Mouse (Mus musculus): Measurements from ENCODE around the gene Socs5.

Socs5 gene

GRCm38 (mm10) chr17:87108507-87109292 is 1.2 kb downstream of the Socs5 start:
- in situ Hi-C loops (cut with MboI, MseI) = no loop called here

- in situ Hi-C loops (cut with MboI, MseI) = no loop called here
These were observed 2.0 kb downstream of the Socs5 start for GRCm38 (mm10) chr17:87109504-87109903.

- in situ Hi-C loops (cut with MboI, MseI) = no loop called here
These were observed 5.5 kb downstream of the Socs5 start for GRCm38 (mm10) chr17:87112852-87113592.

- in situ Hi-C loops (cut with MboI, MseI) = no loop called here
These were observed 8.1 kb downstream of the Socs5 start for GRCm38 (mm10) chr17:87115615-87116014.

- in situ Hi-C loops (cut with MboI, MseI) = no loop called here
These were observed 11.6 kb downstream of the Socs5 start for GRCm38 (mm10) chr17:87118966-87119526.

- in situ Hi-C loops (cut with MboI, MseI) = no loop called here
These were observed 17.9 kb downstream of the Socs5 start for GRCm38 (mm10) chr17:87125344-87125743.

GRCm38 (mm10) chr17:87132258-87132657 is 24.8 kb downstream of the Socs5 start:
- in situ Hi-C loops (cut with MboI, MseI) = no loop called here

- in situ Hi-C loops (cut with MboI, MseI) = no loop called here
These were observed 26.3 kb downstream of the Socs5 start for GRCm38 (mm10) chr17:87133823-87134222.

GRCm38 (mm10) chr17:87134631-87135030 is 27.2 kb downstream of the Socs5 start:
- in situ Hi-C loops (cut with MboI, MseI) = no loop called here

GRCm38 (mm10) chr17:87135741-87136140 is 28.3 kb downstream of the Socs5 start:
- in situ Hi-C loops (cut with MboI, MseI) = no loop called here

GRCm38 (mm10) chr17:87141188-87141935 is 33.9 kb downstream of the Socs5 start:
- in situ Hi-C loops (cut with MboI, MseI) = no loop called here

GRCm38 (mm10) chr17:87142271-87142670 is 34.8 kb downstream of the Socs5 start:
- in situ Hi-C loops (cut with MboI, MseI) = no loop called here

- in situ Hi-C loops (cut with MboI, MseI) = no loop called here
These were observed 35.7 kb downstream of the Socs5 start for GRCm38 (mm10) chr17:87143186-87143585.

- in situ Hi-C loops (cut with MboI, MseI) = no loop called here
These were observed 39.0 kb downstream of the Socs5 start for GRCm38 (mm10) chr17:87146415-87147021.

- in situ Hi-C loops (cut with MboI, MseI) = no loop called here
These were observed 42.3 kb downstream of the Socs5 start for GRCm38 (mm10) chr17:87149762-87150161.

- in situ Hi-C loops (cut with MboI, MseI) = no loop called here
These were observed 45.5 kb downstream of the Socs5 start for GRCm38 (mm10) chr17:87152984-87153383.

- in situ Hi-C loops (cut with MboI, MseI) = no loop called here
These were observed 48.2 kb downstream of the Socs5 start for GRCm38 (mm10) chr17:87155664-87156063.

- in situ Hi-C loops (cut with MboI, MseI) = no loop called here
These were observed 50.3 kb downstream of the Socs5 start for GRCm38 (mm10) chr17:87157739-87158138.

GRCm38 (mm10) chr17:87158597-87158996 is 51.1 kb downstream of the Socs5 start:
- in situ Hi-C loops (cut with MboI, MseI) = no loop called here

GRCm38 (mm10) chr17:87160270-87160669 is 52.8 kb downstream of the Socs5 start:
- in situ Hi-C loops (cut with MboI, MseI) = no loop called here

GRCm38 (mm10) chr17:87164312-87164922 is 56.9 kb downstream of the Socs5 start:
- in situ Hi-C loops (cut with MboI, MseI) = no loop called here

Measured in T-helper 1 cell (primary cell).